In the genomic region with DNA sequence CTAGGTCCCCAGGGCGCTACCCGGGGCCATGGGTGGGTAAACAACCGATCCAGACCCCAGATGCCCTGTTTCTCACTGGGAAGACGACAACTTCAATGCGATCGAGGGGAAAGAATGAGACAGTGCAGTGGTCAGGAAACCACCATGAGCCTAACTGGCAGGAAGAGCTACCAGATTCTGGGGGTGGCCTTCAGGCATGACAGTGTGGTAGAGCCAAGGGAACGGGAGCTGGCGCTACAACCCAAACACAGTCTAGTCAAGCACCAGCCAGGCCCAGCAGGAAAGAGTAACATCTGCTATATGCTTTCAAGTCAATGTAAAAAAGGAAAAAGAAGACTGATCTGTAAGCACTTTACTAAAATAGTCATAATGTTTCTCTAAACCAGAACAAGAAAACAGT, we compare ENCODE assay signal across 10 mouse cellular contexts. TPM values are rescaled to one million over a fixed set of nuclear protein-coding genes. Genes with fewer than 3 reads are reported as not detected.
DNase-seq lines count a peak whose midpoint lies in the region; ATAC-seq and TF ChIP-seq lines count a peak whose summit lies in the region.
"Had no signal": no experiment of that assay in that cellular context is flagged by ENCODE, and none has a peak within 500 bp of the region (broad histone marks: within the 10 kb centered on the region; RNA-seq: fewer than 3 reads in every experiment).

No protein-coding gene starts in this region.

- H3K27ac ChIP-seq in heart, embryonic 14.5 days (replicated peaks in 1 of 2; ENCODE audit: control insufficient read depth in 1 of 2, insufficient read depth in 1 of 2, low read depth in 2 of 2, low read length in 2 of 2), result peak overlapping the region; percentile 44 to 55
- peak overlapping the region; percentile 60 for H3K27ac ChIP-seq in liver, adult 2 months (replicated peaks; ENCODE audit: insufficient read depth, low read depth, low read length)
- peak overlapping the region; percentile 69 for H3K27ac ChIP-seq in bone marrow macrophage, adult 2 months (ENCODE audit: insufficient read depth, low read depth, low read length)
- peak overlapping the region; percentile 42 for H3K27ac ChIP-seq in brown adipose tissue, adult 24 weeks (replicated peaks; ENCODE audit: low read depth, low read length)
- H3K27ac ChIP-seq: neural tube, embryonic 12.5 days had no signal

- no peaks in the 10 kb centered on the region for H3K9me3 ChIP-seq in heart, embryonic 14.5 days (ENCODE audit: control insufficient read depth, low read length)
- H3K9me3 ChIP-seq: neural tube, embryonic 12.5 days had no signal

- WGBS in heart, embryonic 14.5 days, result 85% methylated on average over 8 of the region's 8 CpGs
- WGBS in liver, adult 2 months, result 73% methylated on average over 8 of the region's 8 CpGs

- H3K4me1 ChIP-seq in heart, embryonic 14.5 days (ENCODE audit: control insufficient read depth in 2 of 2, insufficient read depth in 2 of 2, low read length in 2 of 2), result peaks cover 29 to 41% of the 10 kb centered on the region in 2 experiments
- H3K4me1 ChIP-seq in liver, adult 2 months (ENCODE audit: control insufficient read depth, insufficient read depth, low read length), result peaks cover 35% of the 10 kb centered on the region
- H3K4me1 ChIP-seq in bone marrow macrophage, adult 2 months (ENCODE audit: control insufficient read depth, insufficient read depth, low read length), result peaks cover 78% of the 10 kb centered on the region
- H3K4me1 ChIP-seq in brown adipose tissue, adult 24 weeks (ENCODE audit: control insufficient read depth, insufficient read depth, insufficient read length, low read length), result peaks cover 54% of the 10 kb centered on the region

- no peak for DNase-seq in heart, postnatal 4 days
- no peak for DNase-seq in liver, adult 2 months (ENCODE audit: extremely low read depth, low read depth, low spot score)
- DNase-seq in liver, result no peak
- DNase-seq: cerebellum, adult 9-10 months had no signal

- no peak for ATAC-seq in heart, embryonic 14.5 days (ENCODE audit: insufficient number of reproducible peaks, insufficient read depth, low FRiP score, low read depth)
- ATAC-seq in megakaryocyte, adult 5-6 weeks (ENCODE audit: poor library complexity, severe bottlenecking), result no peak

- no peak overlapping the region for H3K4me3 ChIP-seq in heart, embryonic 14.5 days (ENCODE audit: control insufficient read depth in 1 of 2, insufficient read depth in 1 of 2, low read depth in 1 of 2, low read length in 2 of 2)
- H3K4me3 ChIP-seq in liver, adult 2 months (ENCODE audit: insufficient read depth, low read depth, low read length), result no peak overlapping the region
- no peak overlapping the region for H3K4me3 ChIP-seq in bone marrow macrophage, adult 2 months (ENCODE audit: insufficient read depth, low read length)
- H3K4me3 ChIP-seq in brown adipose tissue, adult 24 weeks (ENCODE audit: insufficient read depth, low read depth, low read length), result no peak overlapping the region
- H3K4me3 ChIP-seq: neural tube, embryonic 12.5 days had no signal

- H3K79me2 ChIP-seq in liver, adult 2 months (ENCODE audit: control insufficient read depth, insufficient read depth, low read length), result peaks cover 69% of the 10 kb centered on the region

- TF ChIP-seq CTCF in liver, adult 2 months (IDR thresholded peaks at IDR 0.05; ENCODE audit: low read depth, low read length), result no peak
- no peak for TF ChIP-seq CTCF in bone marrow macrophage, adult 2 months (IDR thresholded peaks at IDR 0.05; ENCODE audit: low read depth, low read length)

- H3K9ac ChIP-seq in heart, embryonic 14.5 days (ENCODE audit: low read length), result no peak overlapping the region
- H3K9ac ChIP-seq in liver, adult 2 months (ENCODE audit: low read depth, low read length), result no peak overlapping the region
- H3K9ac ChIP-seq: neural tube, embryonic 12.5 days had no signal

- no peaks in the 10 kb centered on the region for H3K27me3 ChIP-seq in heart, embryonic 14.5 days (ENCODE audit: control insufficient read depth, insufficient read depth, low read length)
- no peaks in the 10 kb centered on the region for H3K27me3 ChIP-seq in liver, adult 2 months (ENCODE audit: control insufficient read depth, insufficient read depth, low read length)
- H3K27me3 ChIP-seq: neural tube, embryonic 12.5 days had no signal

- TF ChIP-seq POLR2A in liver, adult 2 months (IDR thresholded peaks at IDR 0.05; ENCODE audit: extremely low read depth, insufficient read depth, low read length), result no peak
- no peak for TF ChIP-seq POLR2A in bone marrow macrophage, adult 2 months (IDR thresholded peaks at IDR 0.05; ENCODE audit: borderline replicate concordance, low read depth, low read length)

- H3K36me3 ChIP-seq in heart, embryonic 14.5 days (ENCODE audit: control insufficient read depth, insufficient read depth, low read length), result 0 out of 2 replicates have a peak, but pooled peaks cover 3% of the 10 kb centered on the region
- H3K36me3 ChIP-seq in liver, adult 2 months (ENCODE audit: control insufficient read depth, insufficient read depth, low read length), result no peaks in the 10 kb centered on the region
- H3K36me3 ChIP-seq: neural tube, embryonic 12.5 days had no signal

- no peak overlapping the region for H3K4me2 ChIP-seq in heart, embryonic 14.5 days (ENCODE audit: low read length)
- H3K4me2 ChIP-seq: midbrain, embryonic 11.5 days; neural tube, embryonic 12.5 days had no signal

RNA-seq across cellular contexts. Expression of gene Zcchc14, which starts 16.5 kb away (rescaled TPM):
- 12.9 and 13.9 TPM in 2 replicates for polyA plus RNA-seq in heart, embryonic 14.5 days (2014; fragmentation: Nextera tagmentation; extraction: Ambion mirVana)
- 10 to 100 TPM; 41.0 to 42.9 TPM for total RNA-seq in heart, postnatal 4 days (2021)
- 9.2 and 14.8 TPM in 2 replicates for total RNA-seq in liver, adult 2 months (2014; rRNA removed)
- 13.0 and 15.6 TPM in 2 replicates for polyA plus RNA-seq in liver, adult 2 months (2012; rRNA removed)
- polyA plus RNA-seq in bone marrow macrophage, adult 2 months (2012; ENCODE audit: insufficient read depth, insufficient read length, missing spikeins), result 5.1 and 8.2 TPM in 2 replicates
- polyA plus RNA-seq in brown adipose tissue, adult 24 weeks (2012; ENCODE audit: insufficient read depth, insufficient read length, missing spikeins), result 8.9 and 9.8 TPM in 2 replicates
- total RNA-seq in megakaryocyte, adult 5-6 weeks (2015), result 0.36 and 0.56 TPM in 2 replicates
- total RNA-seq in megakaryocyte, adult 5-6 weeks (2017), result 0.04 and 0.99 TPM in 2 replicates

RNA-seq across cellular contexts. Expression of gene Map1lc3b, which starts 46.0 kb away (rescaled TPM):
- polyA plus RNA-seq in heart, embryonic 14.5 days (2014; fragmentation: Nextera tagmentation; extraction: Ambion mirVana), result 252 and 267 TPM in 2 replicates
- total RNA-seq in heart, postnatal 4 days (2021), result 100 to 1,000 TPM; 130 to 135 TPM
- 61.9 and 79.7 TPM in 2 replicates for total RNA-seq in liver, adult 2 months (2014; rRNA removed)
- 45.9 and 48.2 TPM in 2 replicates for polyA plus RNA-seq in liver, adult 2 months (2012; rRNA removed)
- 179 and 195 TPM in 2 replicates for polyA plus RNA-seq in bone marrow macrophage, adult 2 months (2012; ENCODE audit: insufficient read depth, insufficient read length, missing spikeins)
- polyA plus RNA-seq in brown adipose tissue, adult 24 weeks (2012; ENCODE audit: insufficient read depth, insufficient read length, missing spikeins), result 258 and 275 TPM in 2 replicates
- total RNA-seq in megakaryocyte, adult 5-6 weeks (2015), result 124 and 139 TPM in 2 replicates
- total RNA-seq in megakaryocyte, adult 5-6 weeks (2017), result 141 and 163 TPM in 2 replicates

RNA-seq across cellular contexts. Expression of gene Fbxo31, which starts 57.6 kb away (rescaled TPM):
- polyA plus RNA-seq in heart, embryonic 14.5 days (2014; fragmentation: Nextera tagmentation; extraction: Ambion mirVana), result 9.8 and 11.8 TPM in 2 replicates
- 10 to 100 TPM; 13.8 to 17.3 TPM for total RNA-seq in heart, postnatal 4 days (2021)
- 25.1 and 35.9 TPM in 2 replicates for total RNA-seq in liver, adult 2 months (2014; rRNA removed)
- polyA plus RNA-seq in liver, adult 2 months (2012; rRNA removed), result 23.0 and 26.5 TPM in 2 replicates
- 10.0 and 10.6 TPM in 2 replicates for polyA plus RNA-seq in bone marrow macrophage, adult 2 months (2012; ENCODE audit: insufficient read depth, insufficient read length, missing spikeins)
- 9.7 and 14.7 TPM in 2 replicates for polyA plus RNA-seq in brown adipose tissue, adult 24 weeks (2012; ENCODE audit: insufficient read depth, insufficient read length, missing spikeins)
- 4.2 and 5.3 TPM in 2 replicates for total RNA-seq in megakaryocyte, adult 5-6 weeks (2015)
- total RNA-seq in megakaryocyte, adult 5-6 weeks (2017), result 5.2 and 10.8 TPM in 2 replicates
